Mouse (Mus musculus): ENCODE data around the gene Gm13275. TPM values are rescaled to one million over a fixed set of nuclear protein-coding genes. Genes with fewer than 3 reads are reported as not detected.

The Gm13275 gene
- total and polyA plus RNA-seq, 3 experiments = not detected

DNA sequence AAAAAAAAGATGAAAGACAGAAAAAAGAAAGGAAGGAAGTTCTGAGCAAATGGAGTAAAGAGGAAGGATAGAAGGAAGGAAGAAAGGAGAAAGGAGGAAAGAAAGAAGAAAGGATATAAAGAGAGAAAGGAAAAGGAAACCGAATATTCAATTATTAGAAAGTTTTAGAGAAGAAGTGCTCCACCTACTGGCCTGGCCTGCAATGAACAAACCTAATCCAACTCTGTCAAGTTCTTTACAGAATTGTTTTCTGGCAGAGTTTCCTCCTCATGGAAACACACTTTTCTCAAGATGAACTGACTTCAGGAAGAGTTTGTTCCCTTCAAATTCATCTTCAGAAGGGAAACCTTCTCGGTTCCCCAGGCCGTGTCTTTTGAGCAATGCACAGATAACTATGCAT lies 44.5 kb downstream of the Gm13275 start:
- H3K27me3 ChIP-seq (ENCODE audit: control insufficient read depth, insufficient read depth, low read length) = no peaks in the 10 kb centered on the region; the same call in 1 of the 2 replicates

DNA sequence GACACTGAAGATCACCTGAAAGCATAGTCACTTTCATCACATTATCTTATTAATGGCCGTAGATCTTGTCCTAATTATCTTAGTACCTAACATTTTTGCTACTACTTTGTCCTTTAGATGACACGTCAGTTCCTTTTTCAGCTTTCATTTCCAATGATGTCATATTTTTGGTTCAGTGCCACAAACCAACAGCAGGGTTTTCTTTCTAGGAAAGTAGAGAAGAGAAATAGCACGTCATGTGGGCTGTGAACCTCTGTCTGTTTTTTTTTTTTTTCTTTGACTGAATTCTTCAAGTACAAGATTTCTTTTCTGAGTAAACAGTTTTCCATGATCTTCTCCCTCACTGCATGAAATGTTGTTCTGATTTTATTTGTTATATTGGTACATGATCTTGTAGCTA lies 45.8 kb downstream of the Gm13275 start:
- TF ChIP-seq POLR2A (IDR thresholded peaks at IDR 0.05; ENCODE audit: insufficient read depth, low read depth, low read length) (no peak), CTCF (IDR thresholded peaks at IDR 0.05) (no peak), EP300 (IDR thresholded peaks at IDR 0.05; ENCODE audit: insufficient read depth, low read depth, low read length) (no peak)
- H3K27ac ChIP-seq = no peak overlapping the region
- H3K79me2 ChIP-seq (replicated peaks; ENCODE audit: control insufficient read depth, insufficient read depth, low read length) = no peaks in the 10 kb centered on the region
- H3K4me1 ChIP-seq (ENCODE audit: control insufficient read depth, insufficient read depth, low read length) = no peaks in the 10 kb centered on the region
- H3K27me3 ChIP-seq (ENCODE audit: control insufficient read depth, insufficient read depth, low read length) = no peaks in the 10 kb centered on the region
- DNase-seq = no peak
- no peak overlapping the region for H3K9ac ChIP-seq (ENCODE audit: low read depth, low read length)
- H3K4me3 ChIP-seq = no peak overlapping the region
- intact Hi-C loops (cut with DNase I) = no loop called here
- 39% methylated on average over 3 of the region's 3 CpGs for WGBS
- no peaks in the 10 kb centered on the region for H3K36me3 ChIP-seq (ENCODE audit: control insufficient read depth, insufficient read depth, low read length)

More for the DNA sequence above, 44.5 kb downstream of the Gm13275 start:
- no peak overlapping the region for H3K4me3 ChIP-seq
- no peak overlapping the region for H3K27ac ChIP-seq
- no peak for DNase-seq
- intact Hi-C loops (cut with DNase I) = no loop called here
- no peaks in the 10 kb centered on the region for H3K4me1 ChIP-seq (ENCODE audit: control insufficient read depth, insufficient read depth, low read length)
- H3K79me2 ChIP-seq (replicated peaks; ENCODE audit: control insufficient read depth, insufficient read depth, low read length) = no peaks in the 10 kb centered on the region
- 33% methylated on average over 3 of the region's 3 CpGs for WGBS
- TF ChIP-seq EP300 (IDR thresholded peaks at IDR 0.05; ENCODE audit: insufficient read depth, low read depth, low read length) (no peak), CTCF (IDR thresholded peaks at IDR 0.05) (peak; percentile 72)
- H3K9ac ChIP-seq (ENCODE audit: low read depth, low read length) = no peak overlapping the region
- no peaks in the 10 kb centered on the region for H3K36me3 ChIP-seq (ENCODE audit: control insufficient read depth, insufficient read depth, low read length)

- TF ChIP-seq EP300 (IDR thresholded peaks at IDR 0.05; ENCODE audit: insufficient read depth, low read depth, low read length) (no peak), POLR2A (IDR thresholded peaks at IDR 0.05; ENCODE audit: insufficient read depth, low read depth, low read length) (no peak), CTCF (IDR thresholded peaks at IDR 0.05) (no peak)
- Histone ChIP-seq H3K9ac (ENCODE audit: low read depth, low read length) (no peak within 1 kb of the TSS), H3K36me3 (ENCODE audit: control insufficient read depth, insufficient read depth, low read length) (no peaks in the 10 kb centered on the region), H3K27ac (no peak within 1 kb of the TSS), H3K79me2 (replicated peaks; ENCODE audit: control insufficient read depth, insufficient read depth, low read length) (no peaks in the 10 kb centered on the region), H3K27me3 (ENCODE audit: control insufficient read depth, insufficient read depth, low read length) (no peaks in the 10 kb centered on the region), H3K4me3 (no peak within 1 kb of the TSS), H3K4me1 (ENCODE audit: control insufficient read depth, insufficient read depth, low read length) (no peaks in the 10 kb centered on the region)
- WGBS = 50% methylated on average over 2 of the region's 2 CpGs
- no peak for DNase-seq
- intact Hi-C loops (cut with DNase I) = no loop called here
Observed at GRCm38 (mm10) chr4:88841438-88841911, 47.2 kb downstream of the Gm13275 start, which contains the start of gene Ifna4. TSS of gene Ifna4 (plus strand) at chr4:88841861.

Other genes with a start within 250 kb of the Gm13275 start
Only the 30 nearest of the 31 such genes appear.
- not detected for gene Ifna14, start 222.7 kb upstream of the Gm13275 start, total RNA-seq (2021)
- not detected in 2 replicates for gene Ifna14, start 222.7 kb upstream of the Gm13275 start, polyA plus RNA-seq (2012; rRNA removed)
- not detected for gene Ifna9, start 202.1 kb upstream of the Gm13275 start, total RNA-seq (2021)
- gene Ifna9, start 202.1 kb upstream of the Gm13275 start, polyA plus RNA-seq (2012; rRNA removed) = not detected in 2 replicates
- not detected for gene Ifna12, start 191.1 kb upstream of the Gm13275 start, total RNA-seq (2021)
- gene Ifna12, start 191.1 kb upstream of the Gm13275 start, polyA plus RNA-seq (2012; rRNA removed) = not detected in 2 replicates
- gene C87499, start 160.1 kb upstream of the Gm13275 start, total RNA-seq (2021) = not detected
- not detected in 2 replicates for gene C87499, start 160.1 kb upstream of the Gm13275 start, polyA plus RNA-seq (2012; rRNA removed)
- not detected for gene Ifna13, start 150.0 kb upstream of the Gm13275 start, total RNA-seq (2021)
- not detected in 2 replicates for gene Ifna13, start 150.0 kb upstream of the Gm13275 start, polyA plus RNA-seq (2012; rRNA removed)
- not detected for gene Ifna16, start 117.6 kb upstream of the Gm13275 start, total RNA-seq (2021)
- gene Ifna16, start 117.6 kb upstream of the Gm13275 start, polyA plus RNA-seq (2012; rRNA removed) = not detected in 2 replicates
- gene Ifna2, start 110.6 kb upstream of the Gm13275 start, total RNA-seq (2021) = not detected
- gene Ifna2, start 110.6 kb upstream of the Gm13275 start, polyA plus RNA-seq (2012; rRNA removed) = not detected in 2 replicates
- gene Ifnab, start 103.1 kb upstream of the Gm13275 start, total RNA-seq (2021) = not detected
- gene Ifnab, start 103.1 kb upstream of the Gm13275 start, polyA plus RNA-seq (2012; rRNA removed) = not detected in 2 replicates
- gene Gm26566, start 72.7 kb upstream of the Gm13275 start, total RNA-seq (2021) = under 1 TPM in 1 of 2 experiments, not detected in 1; 0.36 TPM
- gene Gm26566, start 72.7 kb upstream of the Gm13275 start, polyA plus RNA-seq (2012; rRNA removed) = 0.20 TPM in 1 of 2 replicates, not detected in the other
- 10 to 100 TPM; 71.0 to 71.1 TPM for gene Klhl9, start 72.0 kb upstream of the Gm13275 start, total RNA-seq (2021)
- gene Klhl9, start 72.0 kb upstream of the Gm13275 start, polyA plus RNA-seq (2012; rRNA removed) = 11.8 and 26.1 TPM in 2 replicates
- gene Gm13271, start 39.6 kb upstream of the Gm13275 start, total RNA-seq (2021) = not detected
- gene Gm13271, start 39.6 kb upstream of the Gm13275 start, polyA plus RNA-seq (2012; rRNA removed) = not detected in 2 replicates
- not detected for gene Gm13283, start 34.4 kb upstream of the Gm13275 start, total RNA-seq (2021)
- not detected in 2 replicates for gene Gm13283, start 34.4 kb upstream of the Gm13275 start, polyA plus RNA-seq (2012; rRNA removed)
- gene Gm13290, start 20.7 kb upstream of the Gm13275 start, total RNA-seq (2021) = not detected
- gene Gm13290, start 20.7 kb upstream of the Gm13275 start, polyA plus RNA-seq (2012; rRNA removed) = not detected in 2 replicates
- not detected for gene Gm13289, start 17.6 kb upstream of the Gm13275 start, total RNA-seq (2021)
- not detected in 2 replicates for gene Gm13289, start 17.6 kb upstream of the Gm13275 start, polyA plus RNA-seq (2012; rRNA removed)
- gene Gm13272, start 14.6 kb upstream of the Gm13275 start, total RNA-seq (2021) = not detected
- not detected in 2 replicates for gene Gm13272, start 14.6 kb upstream of the Gm13275 start, polyA plus RNA-seq (2012; rRNA removed)
- not detected for gene Ifnz, start 12.4 kb upstream of the Gm13275 start, total RNA-seq (2021)
- not detected in 2 replicates for gene Ifnz, start 12.4 kb upstream of the Gm13275 start, polyA plus RNA-seq (2012; rRNA removed)
- gene Gm13276, start 8.8 kb upstream of the Gm13275 start, total RNA-seq (2021) = not detected
- gene Gm13276, start 8.8 kb upstream of the Gm13275 start, polyA plus RNA-seq (2012; rRNA removed) = not detected in 2 replicates
- not detected for gene Gm13277, start 5.9 kb upstream of the Gm13275 start, total RNA-seq (2021)
- not detected in 2 replicates for gene Gm13277, start 5.9 kb upstream of the Gm13275 start, polyA plus RNA-seq (2012; rRNA removed)
- not detected for gene Gm13278, start 2.9 kb upstream of the Gm13275 start, total RNA-seq (2021)
- gene Gm13278, start 2.9 kb upstream of the Gm13275 start, polyA plus RNA-seq (2012; rRNA removed) = not detected in 2 replicates
- gene Gm13279, start 2.9 kb downstream of the Gm13275 start, total RNA-seq (2021) = not detected
- not detected in 2 replicates for gene Gm13279, start 2.9 kb downstream of the Gm13275 start, polyA plus RNA-seq (2012; rRNA removed)
- not detected for gene Gm13285, start 5.2 kb downstream of the Gm13275 start, total RNA-seq (2021)
- gene Gm13285, start 5.2 kb downstream of the Gm13275 start, polyA plus RNA-seq (2012; rRNA removed) = not detected in 2 replicates
- gene Gm13287, start 8.8 kb downstream of the Gm13275 start, total RNA-seq (2021) = not detected
- gene Gm13287, start 8.8 kb downstream of the Gm13275 start, polyA plus RNA-seq (2012; rRNA removed) = not detected in 2 replicates
- not detected for gene Gm13288, start 11.0 kb downstream of the Gm13275 start, total RNA-seq (2021)
- gene Gm13288, start 11.0 kb downstream of the Gm13275 start, polyA plus RNA-seq (2012; rRNA removed) = not detected in 2 replicates
- gene Ifna7, start 21.7 kb downstream of the Gm13275 start, total RNA-seq (2021) = not detected
- not detected in 2 replicates for gene Ifna7, start 21.7 kb downstream of the Gm13275 start, polyA plus RNA-seq (2012; rRNA removed)
- gene Ifna11, start 25.5 kb downstream of the Gm13275 start, total RNA-seq (2021) = not detected
- not detected in 2 replicates for gene Ifna11, start 25.5 kb downstream of the Gm13275 start, polyA plus RNA-seq (2012; rRNA removed)
- gene Ifna6, start 32.9 kb downstream of the Gm13275 start, total RNA-seq (2021) = not detected
- not detected in 2 replicates for gene Ifna6, start 32.9 kb downstream of the Gm13275 start, polyA plus RNA-seq (2012; rRNA removed)
- gene Ifna5, start 41.0 kb downstream of the Gm13275 start, total RNA-seq (2021) = not detected
- not detected in 2 replicates for gene Ifna5, start 41.0 kb downstream of the Gm13275 start, polyA plus RNA-seq (2012; rRNA removed)
- gene Ifna4, start 47.4 kb downstream of the Gm13275 start, total RNA-seq (2021) = not detected
- gene Ifna4, start 47.4 kb downstream of the Gm13275 start, polyA plus RNA-seq (2012; rRNA removed) = not detected in 2 replicates
- gene Ifna1, start 55.6 kb downstream of the Gm13275 start, total RNA-seq (2021) = not detected
- gene Ifna1, start 55.6 kb downstream of the Gm13275 start, polyA plus RNA-seq (2012; rRNA removed) = not detected in 2 replicates
- gene Ifne, start 85.7 kb downstream of the Gm13275 start, total RNA-seq (2021) = not detected
- gene Ifne, start 85.7 kb downstream of the Gm13275 start, polyA plus RNA-seq (2012; rRNA removed) = not detected in 2 replicates